Mouse (Mus musculus): ENCODE results near the gene Tnfrsf22.
"Not testable (repeated sequence)": the region's sequence is repeated elsewhere in the genome, so short reads cannot be mapped to it uniquely, and the experiment has no call there.

The Tnfrsf22 gene

GRCm38 (mm10) chr7:143649034-143649768 lies at the start of gene Tnfrsf22:
Gene Tnfrsf22 (minus strand): TSS chr7:143649661.
- peak; percentile 94 for DNase-seq (ENCODE audit: low read depth, low spot score)

GRCm38 (mm10) chr7:143696140-143696539 lies 46.7 kb upstream of the Tnfrsf22 start:
- DNase-seq (ENCODE audit: low read depth, low spot score) = peak; percentile 79

GRCm38 (mm10) chr7:143694550-143694949 lies 45.1 kb upstream of the Tnfrsf22 start:
- DNase-seq (ENCODE audit: low read depth, low spot score) = no peak

GRCm38 (mm10) chr7:143692746-143693510 lies 43.5 kb upstream of the Tnfrsf22 start:
- no peak for DNase-seq (ENCODE audit: low read depth, low spot score)

GRCm38 (mm10) chr7:143691909-143692308 lies 42.4 kb upstream of the Tnfrsf22 start:
- DNase-seq (ENCODE audit: low read depth, low spot score) = no peak

GRCm38 (mm10) chr7:143691181-143691580 lies 41.7 kb upstream of the Tnfrsf22 start:
- DNase-seq (ENCODE audit: low read depth, low spot score) = no peak

GRCm38 (mm10) chr7:143689946-143690345 lies 40.5 kb upstream of the Tnfrsf22 start:
- no peak for DNase-seq (ENCODE audit: low read depth, low spot score)

GRCm38 (mm10) chr7:143689481-143689880 lies 40.0 kb upstream of the Tnfrsf22 start:
- no peak for DNase-seq (ENCODE audit: low read depth, low spot score)

- DNase-seq (ENCODE audit: low read depth, low spot score) = not testable (repeated sequence)
Observed at GRCm38 (mm10) chr7:143686676-143687075, 37.2 kb upstream of the Tnfrsf22 start.

- not testable (repeated sequence) for DNase-seq (ENCODE audit: low read depth, low spot score)
Observed at GRCm38 (mm10) chr7:143686191-143686590, 36.7 kb upstream of the Tnfrsf22 start.

- peak; percentile 90 for DNase-seq (ENCODE audit: low read depth, low spot score)
Observed at GRCm38 (mm10) chr7:143685359-143686067, 36.1 kb upstream of the Tnfrsf22 start, which contains the start of gene Tnfrsf23. Gene Tnfrsf23 (minus strand): TSS chr7:143685872.

- DNase-seq (ENCODE audit: low read depth, low spot score) = not testable (repeated sequence)
Observed at GRCm38 (mm10) chr7:143684569-143684968, 35.1 kb upstream of the Tnfrsf22 start.

GRCm38 (mm10) chr7:143681566-143681965 lies 32.1 kb upstream of the Tnfrsf22 start:
- DNase-seq (ENCODE audit: low read depth, low spot score) = no peak

- DNase-seq (ENCODE audit: low read depth, low spot score) = not testable (repeated sequence)
Observed at GRCm38 (mm10) chr7:143680836-143681235, 31.4 kb upstream of the Tnfrsf22 start.

- DNase-seq (ENCODE audit: low read depth, low spot score) = not testable (repeated sequence)
Observed at GRCm38 (mm10) chr7:143679650-143680049, 30.2 kb upstream of the Tnfrsf22 start.

- DNase-seq (ENCODE audit: low read depth, low spot score) = peak; percentile 30
Observed at GRCm38 (mm10) chr7:143666427-143667311, 17.2 kb upstream of the Tnfrsf22 start.

GRCm38 (mm10) chr7:143663470-143663869 lies 14.0 kb upstream of the Tnfrsf22 start:
- no peak for DNase-seq (ENCODE audit: low read depth, low spot score)

- DNase-seq (ENCODE audit: low read depth, low spot score) = no peak
Observed at GRCm38 (mm10) chr7:143660797-143661196, 11.3 kb upstream of the Tnfrsf22 start.

- DNase-seq (ENCODE audit: low read depth, low spot score) = not testable (repeated sequence)
Observed at GRCm38 (mm10) chr7:143649769-143650346, 397 bp upstream of the Tnfrsf22 start.

GRCm38 (mm10) chr7:143643949-143644348 lies 5.5 kb downstream of the Tnfrsf22 start:
- not testable (repeated sequence) for DNase-seq (ENCODE audit: low read depth, low spot score)

GRCm38 (mm10) chr7:143636674-143637073 lies 12.8 kb downstream of the Tnfrsf22 start:
- DNase-seq (ENCODE audit: low read depth, low spot score) = peak; percentile 38

Data from CD4-positive, CD25-positive, alpha-beta regulatory T cell, adult 2 months (primary cell).